Mouse (Mus musculus) left cerebral cortex, postnatal 4 days (tissue): ENCODE results near the gene 4933421I07Rik. TPM values are rescaled to one million over a fixed set of nuclear protein-coding genes. Genes with fewer than 3 reads are reported as not detected.

Experiments used
- DNase-seq: peaks from one replicate; pipeline ENCODE4 v3.0.0-alpha.2; 2022
- intact Hi-C: fragments of 180-260 bp; cut with DNase I; formaldehyde crosslinking; loops from one replicate; pipeline ENCODE4 v1.15.1; 2025
- total RNA-seq, 2 experiments: library from RNA; stranded (reverse); gene quantifications; 2 replicates each; pipeline ENCODE4 v1.2.3; 2021

Gene 4933421I07Rik
- not detected for total RNA-seq

GRCm38 (mm10) chr7:42447850-42448249 lies at the start of gene 4933421I07Rik:
Gene 4933421I07Rik (minus strand): TSS chr7:42448120.
- intact Hi-C loops, result no loop called here

GRCm38 (mm10) chr7:42497356-42497755 lies 49.4 kb upstream of the 4933421I07Rik start:
- no peak for DNase-seq
- intact Hi-C loops, result loop anchor here (10.0 kb wide), 1 partner anchor 893 kb away; no protein-coding TSS in a partner anchor

More at GRCm38 (mm10) chr7:42447850-42448249, at the start of gene 4933421I07Rik:
- DNase-seq, result no peak

DNA sequence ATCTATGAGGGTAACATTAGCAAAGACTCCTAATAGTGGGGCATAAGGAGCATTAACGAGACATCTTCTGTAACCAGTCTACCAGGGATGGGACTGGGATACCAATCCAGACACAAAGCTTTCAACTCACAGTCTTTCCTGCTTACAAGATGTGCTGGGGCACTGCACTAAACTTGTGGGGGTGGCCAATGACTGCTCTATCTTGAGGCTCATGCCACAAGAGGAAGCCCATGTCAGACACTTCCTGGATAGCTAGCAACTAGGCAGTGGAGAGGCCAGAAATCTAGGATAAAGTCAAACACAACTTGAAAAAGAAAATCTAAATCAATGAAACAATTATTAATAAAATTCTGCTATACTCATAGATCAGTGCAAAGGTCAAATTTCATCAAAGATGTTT lies 48.3 kb upstream of the 4933421I07Rik start:
- DNase-seq, result no peak
- intact Hi-C loops, result loop anchor here (10.0 kb wide), 1 partner anchor 891 kb away; no protein-coding TSS in a partner anchor

DNA sequence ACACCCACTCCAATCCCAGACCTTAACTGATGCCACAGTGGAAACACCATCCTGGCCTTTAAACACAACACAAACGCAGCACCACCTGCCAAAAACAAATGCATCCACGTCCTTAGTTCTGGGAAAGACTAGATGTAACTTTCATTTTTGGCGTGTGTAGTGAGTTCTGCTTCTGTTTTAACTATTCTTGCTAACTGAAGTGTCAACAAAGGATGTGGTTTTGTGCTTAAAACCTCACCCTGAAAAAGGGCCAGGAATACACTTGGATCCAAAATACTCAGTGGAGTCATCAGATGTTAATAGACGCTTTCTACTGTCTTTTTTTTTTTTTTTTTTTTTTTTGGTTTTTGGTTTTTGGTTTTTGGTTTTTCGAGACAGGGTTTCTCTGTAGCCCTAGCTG lies 42.9 kb upstream of the 4933421I07Rik start:
- DNase-seq, result no peak
- intact Hi-C loops, result loop anchor here (10.0 kb wide), 1 partner anchor 886 kb away; no protein-coding TSS in a partner anchor

DNA sequence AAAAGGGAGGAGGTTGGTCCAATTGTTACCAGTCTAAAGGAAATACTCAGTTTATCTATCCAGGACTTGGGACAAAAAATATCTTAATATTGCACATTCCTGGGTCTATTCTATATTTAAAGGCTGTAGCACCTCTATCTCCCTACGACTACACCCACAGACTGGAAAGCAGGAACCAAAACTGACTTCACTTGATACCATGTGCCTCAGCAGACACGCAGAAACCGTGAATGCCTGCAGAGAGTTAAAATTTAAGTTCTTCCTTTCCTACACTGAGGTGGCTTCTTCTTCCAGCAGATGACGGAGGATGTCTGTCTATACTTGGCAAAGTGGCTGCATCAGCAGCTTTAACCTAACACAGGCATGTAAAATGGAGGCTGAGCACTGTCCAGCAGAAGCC lies 42.4 kb upstream of the 4933421I07Rik start:
- intact Hi-C loops, result loop anchor here (10.0 kb wide), 1 partner anchor 886 kb away; no protein-coding TSS in a partner anchor
- DNase-seq, result no peak

- intact Hi-C loops, result no loop called here
- no peak for DNase-seq
Observed at GRCm38 (mm10) chr7:42454640-42455039, 6.7 kb upstream of the 4933421I07Rik start.

DNA sequence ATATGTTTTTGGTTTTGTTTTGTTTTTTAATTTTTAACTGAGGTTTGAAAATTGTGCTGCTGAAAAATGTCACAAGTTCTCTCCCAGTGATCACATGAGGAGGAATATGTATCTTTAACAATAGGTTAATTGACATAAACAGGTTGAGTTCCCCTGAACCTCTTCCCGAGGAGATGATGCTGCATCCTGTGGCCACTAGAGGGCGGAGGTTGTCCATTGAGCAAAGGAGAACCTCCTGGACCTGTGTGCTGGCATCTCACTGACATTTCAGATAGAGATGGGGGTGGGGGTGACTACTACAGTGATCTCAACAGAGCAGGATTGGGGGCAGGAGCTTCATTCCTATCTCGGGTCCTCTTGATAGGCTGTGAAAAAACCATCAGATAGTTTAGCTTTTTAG lies 2.7 kb upstream of the 4933421I07Rik start:
- no peak for DNase-seq
- intact Hi-C loops, result no loop called here

GRCm38 (mm10) chr7:42447352-42447751 lies 568 bp downstream of the 4933421I07Rik start:
- DNase-seq, result no peak
- intact Hi-C loops, result no loop called here

Other genes with a start within 250 kb of the 4933421I07Rik start
- gene Vmn2r61, start 188.1 kb downstream of the 4933421I07Rik start, total RNA-seq, result not detected
- 10 to 100 TPM; 23.6 to 23.9 TPM for gene Zfp141, start 57.6 kb upstream of the 4933421I07Rik start, total RNA-seq
- not detected for gene Gm21028, start 130.5 kb upstream of the 4933421I07Rik start, total RNA-seq
- 1 to 10 TPM; 3.0 to 4.5 TPM for gene Zfp977, start 144.4 kb upstream of the 4933421I07Rik start, total RNA-seq
- 1 to 10 TPM; 4.7 to 5.2 TPM for gene Zfp976, start 194.5 kb upstream of the 4933421I07Rik start, total RNA-seq
- gene Zfp975, start 244.6 kb upstream of the 4933421I07Rik start, total RNA-seq, result 1 to 10 TPM; 8.7 to 8.9 TPM